Mouse (Mus musculus) left cerebral cortex, adult 2 months (tissue): ENCODE measurements around the gene Padi4. TPM values are rescaled to one million over a fixed set of nuclear protein-coding genes. Genes with fewer than 3 reads are reported as not detected.

Experiments
- DNase-seq, 2 experiments: peaks; one replicate each; pipeline ENCODE4 v3.0.0; 2021 to 2022; ENCODE audit warnings: low spot score in 2 of 2, mixed read lengths in 1 of 2; ENCODE audit errors: extremely low spot score in 1 of 2
- H3K27ac ChIP-seq: fragments of 200-600 bp; 2 replicates; pipeline ENCODE4 v1.8.1; 2022
- H3K4me3 ChIP-seq: fragments of 200-600 bp; 2 replicates; pipeline ENCODE4 v1.8.1; 2022
- CTCF ChIP-seq: fragments of 200-600 bp; IDR thresholded peaks from 2 replicates; pipeline ENCODE4 v1.8.1; 2022; ENCODE audit warnings: antibody characterized with exemption, mild to moderate bottlenecking, moderate library complexity
- intact Hi-C: fragments of 180-260 bp; cut with DNase I; formaldehyde crosslinking; loops from one replicate; pipeline ENCODE4 v1.15.1; 2025
- total RNA-seq, 2 experiments: library from RNA; stranded (reverse); gene quantifications; 2 replicates each; pipeline ENCODE4 v1.2.3; 2021

The Padi4 gene
- total RNA-seq, 2 experiments from 2014 or later, result 0.14 TPM; not detected in 1

DNA sequence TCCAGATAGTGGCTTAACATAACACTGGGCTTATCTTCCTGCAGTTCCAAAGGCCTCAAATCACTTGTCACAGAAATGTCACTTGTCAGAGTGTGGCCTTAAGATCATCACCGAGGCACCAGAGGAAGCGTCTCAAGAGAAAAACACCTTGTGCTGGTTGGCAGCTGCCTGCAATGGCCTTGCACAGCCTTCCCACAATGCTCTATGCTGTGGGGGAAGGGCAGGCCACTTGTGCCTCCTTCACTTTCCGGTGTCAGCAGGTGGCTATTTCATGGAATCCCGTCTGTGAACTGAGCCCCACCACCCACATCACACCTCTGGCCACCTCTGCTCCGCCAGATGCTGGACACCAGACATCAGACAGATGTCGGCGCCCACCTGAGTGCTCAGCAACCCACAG is 20.7 kb downstream of the Padi4 start:
- TF ChIP-seq CTCF, result no peak
- Histone ChIP-seq H3K4me3 (no peak overlapping the region), H3K27ac (no peak overlapping the region)
- no peak for DNase-seq
- intact Hi-C loops, result no loop called here

GRCm38 (mm10) chr4:140750328-140750727 is 23.7 kb downstream of the Padi4 start:
- TF ChIP-seq CTCF, result no peak
- no peak for DNase-seq
- intact Hi-C loops, result no loop called here
- Histone ChIP-seq H3K4me3 (no peak overlapping the region), H3K27ac (no peak overlapping the region)

- Histone ChIP-seq H3K4me3 (no peak overlapping the region), H3K27ac (no peak overlapping the region)
- intact Hi-C loops, result no loop called here
- no peak for DNase-seq
- no peak for TF ChIP-seq CTCF
Measured at GRCm38 (mm10) chr4:140747978-140748377, 26.1 kb downstream of the Padi4 start.

- Histone ChIP-seq H3K4me3 (no peak overlapping the region), H3K27ac (no peak overlapping the region)
- intact Hi-C loops, result loop anchor here (1.0 kb wide), 1 partner anchor 65 kb away; no protein-coding TSS in a partner anchor
- TF ChIP-seq CTCF, result peak; percentile 65
- peak; percentile 38 to 62 for DNase-seq
Measured at GRCm38 (mm10) chr4:140744654-140745053, 29.4 kb downstream of the Padi4 start.

DNA sequence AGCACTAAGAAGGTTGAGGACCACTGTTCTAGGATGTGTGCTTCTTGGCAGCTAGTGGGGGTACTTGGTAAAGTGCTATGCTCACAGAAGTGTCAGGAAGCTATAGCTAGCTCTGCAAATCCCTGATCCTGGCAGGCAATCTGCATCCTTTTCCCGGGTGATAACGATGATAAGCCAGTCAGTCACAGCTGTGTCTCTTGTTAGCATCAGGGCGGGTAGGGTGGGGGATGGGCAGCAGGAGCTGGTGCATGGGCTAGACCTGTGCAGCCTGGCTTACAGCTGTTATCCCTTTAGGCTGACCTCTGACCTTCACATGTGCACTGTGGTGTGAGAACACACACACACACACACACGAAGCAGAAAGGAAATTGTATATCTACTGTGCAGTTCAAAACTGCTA is 30.9 kb downstream of the Padi4 start:
- no peak for DNase-seq
- intact Hi-C loops, result no loop called here
- Histone ChIP-seq H3K4me3 (no peak overlapping the region), H3K27ac (no peak overlapping the region)
- no peak for TF ChIP-seq CTCF

GRCm38 (mm10) chr4:140742543-140742942 is 31.5 kb downstream of the Padi4 start, which contains the start of gene Padi6:
TSS of gene Padi6 (minus strand) at chr4:140742643.
- H3K27ac ChIP-seq, result no peak within 1 kb of the TSS
- intact Hi-C loops, result no loop called here
- DNase-seq, result no peak
- H3K4me3 ChIP-seq, result no peak within 1 kb of the TSS
- no peak for TF ChIP-seq CTCF

DNA sequence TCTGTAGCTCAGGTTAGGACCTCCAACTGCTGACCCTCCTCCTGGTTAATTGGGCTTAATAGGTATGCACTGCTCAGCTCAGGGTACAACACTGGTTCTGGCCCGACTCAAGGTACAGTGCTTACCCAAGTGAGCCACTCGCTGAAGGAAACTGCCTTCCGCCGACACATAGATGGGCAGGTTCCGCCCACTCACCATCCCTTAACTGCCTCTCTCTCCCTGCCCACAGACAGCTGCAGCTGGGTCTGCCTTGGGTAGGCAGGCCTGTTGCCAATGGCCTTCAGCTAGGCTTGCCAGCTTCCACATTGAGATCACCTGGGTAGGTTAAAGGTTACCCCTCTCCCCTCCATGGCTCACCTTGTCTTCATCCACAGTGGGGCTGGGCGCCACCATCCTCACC is 32.6 kb downstream of the Padi4 start:
- Histone ChIP-seq H3K4me3 (no peak overlapping the region), H3K27ac (no peak overlapping the region)
- TF ChIP-seq CTCF, result no peak
- intact Hi-C loops, result no loop called here
- DNase-seq, result no peak

DNA sequence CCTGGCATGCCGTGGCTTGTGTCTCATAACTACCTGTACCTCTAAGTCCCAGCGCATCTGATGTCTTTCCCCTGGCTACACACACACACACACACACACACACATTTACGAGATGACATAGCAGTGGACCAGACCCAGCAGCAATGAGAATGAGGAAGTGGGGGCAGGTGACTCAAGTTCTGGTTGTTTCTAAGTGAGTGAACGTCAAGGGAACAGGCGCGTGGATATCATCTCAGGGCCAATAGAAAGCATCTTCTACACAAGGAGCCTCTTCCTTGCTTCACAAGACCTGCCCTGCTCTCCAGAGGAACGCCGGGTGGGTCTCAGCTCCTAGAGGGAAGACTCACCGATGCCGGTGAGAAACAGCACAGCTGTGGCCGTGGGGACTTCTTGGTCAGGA is 33.4 kb downstream of the Padi4 start:
- H3K27ac ChIP-seq, result no peak overlapping the region
- no peak for TF ChIP-seq CTCF
- no peak for DNase-seq
- no peak overlapping the region for H3K4me3 ChIP-seq
- intact Hi-C loops, result no loop called here

DNA sequence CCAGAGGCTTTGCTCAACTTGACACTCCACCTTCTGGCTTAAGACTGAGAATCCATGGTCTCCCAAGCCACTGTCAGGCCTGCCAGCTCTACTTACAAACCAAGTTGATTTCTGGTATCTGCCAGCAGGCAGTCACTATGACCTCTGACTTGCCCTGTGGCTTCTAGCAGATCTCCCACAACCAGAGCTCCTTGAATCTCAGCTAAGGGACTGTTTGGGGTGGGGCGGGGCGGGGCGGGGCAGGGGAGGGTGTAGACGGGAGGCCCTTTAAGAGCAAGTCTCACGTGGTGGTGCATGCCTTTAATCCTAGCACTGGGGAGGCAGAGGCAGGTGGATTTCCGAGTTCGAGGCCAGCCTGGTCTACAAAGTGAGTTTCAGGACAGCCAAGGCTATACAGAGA is 41.2 kb downstream of the Padi4 start:
- intact Hi-C loops, result no loop called here
- Histone ChIP-seq H3K4me3 (no peak overlapping the region), H3K27ac (no peak overlapping the region)
- TF ChIP-seq CTCF, result no peak
- no peak for DNase-seq

DNA sequence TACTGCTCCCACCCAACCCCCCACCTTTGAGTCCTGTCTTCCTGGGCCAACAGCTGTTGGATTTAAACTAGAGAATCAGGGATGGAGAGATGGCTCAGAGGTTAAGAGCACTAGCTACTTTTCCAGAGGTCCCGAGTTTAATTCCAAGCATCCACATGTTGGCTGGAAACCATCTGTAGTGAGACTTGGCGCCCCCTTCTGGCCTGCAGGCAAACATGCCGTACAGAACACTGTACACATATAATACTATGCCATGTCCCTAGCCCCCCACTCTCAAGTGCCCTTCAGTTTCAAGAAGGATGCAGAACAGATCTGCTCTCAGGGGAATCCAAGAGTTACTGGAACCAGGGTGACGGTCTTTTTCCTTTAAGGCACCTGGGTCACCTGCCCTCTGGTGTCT is 42.4 kb downstream of the Padi4 start:
- Histone ChIP-seq H3K27ac (no peak overlapping the region), H3K4me3 (no peak overlapping the region)
- intact Hi-C loops, result no loop called here
- no peak; the same call in 1 of the 2 replicates for TF ChIP-seq CTCF
- no peak for DNase-seq

GRCm38 (mm10) chr4:140726907-140727306 is 47.1 kb downstream of the Padi4 start:
- intact Hi-C loops, result no loop called here

DNA sequence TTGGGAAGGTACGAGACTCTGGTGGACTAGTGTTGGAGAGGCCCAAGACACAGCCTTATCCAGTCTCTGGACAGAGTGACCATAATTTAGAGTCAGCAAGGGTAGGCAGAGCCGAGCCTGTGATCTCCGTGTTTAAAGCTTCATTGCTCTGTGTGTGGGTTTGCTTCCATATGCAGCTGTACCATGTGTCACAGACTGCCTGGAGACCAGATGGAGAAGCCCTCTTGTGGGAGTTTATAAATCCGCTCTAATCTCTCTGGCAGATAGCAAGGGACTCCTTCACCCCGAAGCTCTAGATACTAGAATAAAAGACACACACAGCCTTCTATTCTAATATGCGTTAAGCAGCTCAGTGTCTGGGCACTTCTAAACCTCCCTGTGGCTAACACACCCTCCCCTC is 49.3 kb downstream of the Padi4 start:
- intact Hi-C loops, result loop anchor here (2.0 kb wide), 2 partner anchors 178 to 232 kb away; no protein-coding TSS in a partner anchor
- H3K4me3 ChIP-seq, result no peak overlapping the region
- no peak for DNase-seq
- no peak for TF ChIP-seq CTCF
- peak overlapping the region; percentile 57; the same call in 1 of the 2 replicates for H3K27ac ChIP-seq

More at GRCm38 (mm10) chr4:140726907-140727306, 47.1 kb downstream of the Padi4 start:
- DNase-seq, result no peak
- Histone ChIP-seq H3K27ac (no peak overlapping the region), H3K4me3 (no peak overlapping the region)
- TF ChIP-seq CTCF, result no peak

DNA sequence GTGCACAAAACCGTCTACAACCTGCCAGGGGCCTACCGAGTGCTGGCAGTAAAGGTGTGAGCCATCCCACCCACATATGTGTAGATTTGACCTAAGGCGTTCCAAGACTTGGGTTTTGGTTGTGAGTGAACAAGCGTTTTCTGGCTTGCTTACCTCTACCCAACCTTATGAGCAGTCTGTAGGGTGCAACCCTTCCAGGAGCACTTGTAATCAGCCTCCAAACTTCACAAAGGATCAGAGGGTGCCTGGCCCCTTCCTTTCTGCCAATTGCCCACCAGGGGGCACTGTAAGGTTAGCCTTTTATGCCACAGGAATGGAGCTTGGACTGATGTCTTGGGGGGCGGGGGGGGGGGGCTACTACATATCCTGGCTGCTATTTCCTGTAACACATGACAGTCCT is 50.2 kb downstream of the Padi4 start:
- no peak overlapping the region for H3K27ac ChIP-seq
- DNase-seq, result no peak

More for the DNA sequence above, 50.2 kb downstream of the Padi4 start:
- intact Hi-C loops, result loop anchor here (2.0 kb wide), 2 partner anchors 179 to 233 kb away; no protein-coding TSS in a partner anchor
- TF ChIP-seq CTCF, result peak; percentile 52
- no peak overlapping the region for H3K4me3 ChIP-seq
